Mouse (Mus musculus) cerebellum, adult 2 months (tissue): ENCODE measurements at regions not wholly inside any gene's neighbourhood (a gene's known extent, or its start where the extent isn't known, plus 50 kb on each side); places are given as distances from the start of the nearest gene placed in this dataset.

Experiments used
- CTCF ChIP-seq: fragments of 200-500 bp; IDR thresholded peaks from 2 replicates; pipeline ENCODE4 v1.5.1; 2011; ENCODE audit warnings: low read depth, mild to moderate bottlenecking, control low read depth, low read length, moderate library complexity, borderline replicate concordance; ENCODE audit not compliant: insufficient read depth
- POLR2A ChIP-seq: fragments of 200-500 bp; IDR thresholded peaks from 2 replicates; pipeline ENCODE4 v1.6.1; 2011; ENCODE audit warnings: low read length, control low read depth, borderline replicate concordance; ENCODE audit not compliant: insufficient read depth

DNA sequence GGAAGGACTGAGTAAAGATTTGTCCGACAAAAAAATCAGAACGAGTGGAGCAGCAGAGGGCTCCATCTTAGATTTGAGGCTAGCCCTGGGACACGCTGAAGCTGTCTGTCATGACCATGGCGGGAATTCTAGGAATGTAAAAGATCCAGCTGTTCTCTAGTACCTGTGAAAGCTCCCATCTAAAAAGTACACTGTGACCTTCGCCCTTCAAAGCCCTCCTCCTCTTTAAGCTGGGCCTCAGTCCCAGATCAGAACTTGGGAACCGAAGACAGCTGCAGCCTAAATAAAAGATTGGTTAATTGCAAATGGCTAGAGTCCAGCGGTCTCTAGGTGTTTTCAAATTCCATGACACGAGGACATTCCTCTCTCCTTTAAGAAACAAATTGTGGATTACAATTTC lies 195.6 kb downstream of the Parm1 start:
- TF ChIP-seq POLR2A: no peak
- TF ChIP-seq CTCF: no peak
